Mouse (Mus musculus) left cerebral cortex, postnatal 36 days (tissue): ENCODE results near the gene Klhl18. TPM values are rescaled to one million over a fixed set of nuclear protein-coding genes. Genes with fewer than 3 reads are reported as not detected.
A peak's percentile ranks its signal among the peaks of the same experiment; 100 is the strongest.

ENCODE experiments used
- DNase-seq, 2 experiments: peaks; one replicate each; pipeline ENCODE4 v3.0.0; 2021 to 2022; ENCODE audit warnings: low spot score in 2 of 2, mixed read lengths in 1 of 2
- intact Hi-C: fragments of 180-260 bp; cut with DNase I; formaldehyde crosslinking; loops from one replicate; pipeline ENCODE4 v1.15.1; 2025
- total RNA-seq, 2 experiments: library from RNA; stranded (reverse); gene quantifications; 2 replicates each; pipeline ENCODE4 v1.2.3; 2021

Gene Klhl18
- 10 to 100 TPM; 26.9 to 28.6 TPM for total RNA-seq

DNA sequence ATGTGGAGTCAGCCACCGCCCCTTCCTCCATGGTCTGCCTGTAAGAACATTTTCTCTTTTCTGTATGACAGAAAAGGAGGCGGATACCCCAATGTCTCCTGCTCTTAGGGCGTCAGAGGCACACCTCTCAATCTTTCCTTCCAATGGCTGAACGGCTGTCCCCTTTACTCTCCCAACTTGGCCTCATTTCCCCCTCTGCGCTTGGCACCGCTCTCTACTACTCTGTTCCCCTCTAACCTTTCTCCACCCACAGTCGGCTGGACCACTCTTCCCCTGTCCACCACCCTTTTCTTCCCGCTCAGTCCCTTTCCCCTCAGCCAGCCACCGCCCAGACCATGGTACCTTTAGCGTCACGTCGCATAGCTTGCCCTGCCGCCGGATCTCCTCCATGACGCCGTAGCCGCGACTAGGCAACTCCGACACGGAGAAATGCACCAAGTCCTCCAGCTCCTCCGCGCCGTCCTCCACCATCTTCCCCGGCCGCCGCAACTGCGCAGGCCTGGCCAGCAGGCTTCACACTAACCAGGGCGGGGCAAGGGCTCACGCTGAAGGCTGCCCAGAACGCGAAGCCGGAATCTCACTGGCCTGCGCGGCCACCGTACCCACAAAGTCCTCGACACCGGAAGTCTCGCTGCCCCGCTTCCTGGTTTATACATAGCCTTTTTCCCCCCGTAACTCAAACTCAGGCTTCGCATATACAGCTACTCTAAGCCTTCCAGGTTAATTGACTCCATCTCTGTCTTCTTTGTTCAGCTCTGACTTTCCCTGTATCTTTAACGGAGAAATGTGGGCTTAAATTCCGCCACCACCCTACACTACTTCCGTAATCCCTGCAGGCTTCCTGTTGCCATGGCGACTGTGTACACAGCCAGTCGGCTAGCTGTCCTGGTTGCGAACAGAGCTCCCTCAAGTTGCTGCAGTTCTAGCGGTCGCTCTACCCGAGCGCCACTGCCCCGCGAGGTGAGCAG is at the start of gene Klhl18, which contains the start of gene Kif9:
Klhl18 (minus strand) TSS at position 571 of the 968 bp plus-strand sequence.
Kif9 (plus strand) TSS at position 835 of the 968 bp plus-strand sequence.
- DNase-seq: peak; percentile 99 to 100
- intact Hi-C loops: loop anchor here (1.0 to 5.0 kb wide), 2 partner anchors 56 to 64 kb away; partner anchors contain the start of gene Setd2

- intact Hi-C loops: no loop called here
Measured at GRCm38 (mm10) chr9:110525737-110526136, 49.2 kb upstream of the Klhl18 start.

GRCm38 (mm10) chr9:110490913-110491312 is 14.4 kb upstream of the Klhl18 start:
- DNase-seq: no peak

More at GRCm38 (mm10) chr9:110525737-110526136, 49.2 kb upstream of the Klhl18 start:
- no peak for DNase-seq

DNA sequence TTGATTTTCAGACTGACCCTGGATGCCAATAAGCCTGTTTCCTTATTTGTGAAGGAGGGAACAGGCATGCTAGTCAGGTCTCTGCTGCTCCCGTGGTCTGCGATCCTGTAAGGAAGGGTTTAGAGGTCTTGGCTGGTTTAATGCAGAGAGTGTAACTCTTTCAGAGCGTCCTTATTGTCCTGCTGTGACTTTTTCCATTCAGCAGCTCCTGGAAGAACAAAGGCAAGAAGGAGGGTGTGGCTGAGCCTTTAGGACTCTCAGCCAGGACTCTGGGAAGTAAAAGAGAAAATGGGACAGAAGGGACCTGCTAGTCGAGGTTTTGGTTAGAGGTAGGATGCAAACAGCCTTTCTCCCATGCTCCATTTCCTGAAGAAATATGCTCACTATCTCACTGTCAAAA is 12.3 kb upstream of the Klhl18 start:
- DNase-seq: no peak
- intact Hi-C loops: no loop called here

More at GRCm38 (mm10) chr9:110490913-110491312, 14.4 kb upstream of the Klhl18 start:
- intact Hi-C loops: no loop called here

- DNase-seq: no peak
- intact Hi-C loops: loop anchor here (5.0 kb wide), 1 partner anchor 66 kb away; no protein-coding TSS in a partner anchor
Measured at GRCm38 (mm10) chr9:110478639-110479038, 2.1 kb upstream of the Klhl18 start.

DNA sequence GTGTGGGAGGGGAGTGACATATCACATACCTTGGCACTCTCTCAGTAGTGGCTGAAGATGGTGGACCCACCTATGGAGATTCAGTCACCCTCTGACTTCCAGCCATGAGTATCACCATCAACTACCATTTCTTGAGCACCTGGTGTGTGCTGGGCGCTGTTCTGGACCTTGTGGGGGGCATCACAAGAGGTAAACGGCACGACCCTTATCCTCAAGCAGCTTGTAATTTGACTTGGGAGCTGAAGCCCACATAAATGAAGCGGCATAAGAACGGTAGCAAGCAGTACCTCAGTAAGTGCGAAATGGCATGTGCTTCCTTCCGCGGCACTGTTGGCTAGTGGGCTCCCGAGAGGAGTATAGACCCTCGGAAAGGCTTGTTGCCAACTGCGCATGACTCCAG is 1.5 kb upstream of the Klhl18 start:
- DNase-seq: no peak
- intact Hi-C loops: loop anchor here (5.0 kb wide), 1 partner anchor 66 kb away; no protein-coding TSS in a partner anchor

DNA sequence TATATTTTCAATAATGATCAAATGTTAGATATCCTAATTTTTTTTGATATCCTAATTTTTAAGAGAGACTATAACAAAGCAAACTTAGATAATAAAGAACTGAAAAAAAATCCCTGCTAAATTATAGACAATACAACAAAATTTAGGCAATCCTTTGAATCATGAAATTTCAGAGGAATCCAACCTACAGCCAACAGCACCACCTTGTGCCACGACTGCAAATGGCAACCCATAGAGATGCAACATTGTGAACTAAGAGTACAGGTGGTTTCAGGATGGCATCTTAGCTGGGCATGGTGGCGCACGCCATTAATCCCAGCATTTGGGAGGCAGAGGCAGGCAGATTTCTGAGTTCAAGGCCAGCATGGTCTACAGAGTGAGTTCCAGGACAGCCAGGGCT is 10.3 kb downstream of the Klhl18 start:
- intact Hi-C loops: no loop called here
- DNase-seq: no peak

- DNase-seq: no peak
- intact Hi-C loops: no loop called here
Measured at GRCm38 (mm10) chr9:110465336-110465735, 11.2 kb downstream of the Klhl18 start.

DNA sequence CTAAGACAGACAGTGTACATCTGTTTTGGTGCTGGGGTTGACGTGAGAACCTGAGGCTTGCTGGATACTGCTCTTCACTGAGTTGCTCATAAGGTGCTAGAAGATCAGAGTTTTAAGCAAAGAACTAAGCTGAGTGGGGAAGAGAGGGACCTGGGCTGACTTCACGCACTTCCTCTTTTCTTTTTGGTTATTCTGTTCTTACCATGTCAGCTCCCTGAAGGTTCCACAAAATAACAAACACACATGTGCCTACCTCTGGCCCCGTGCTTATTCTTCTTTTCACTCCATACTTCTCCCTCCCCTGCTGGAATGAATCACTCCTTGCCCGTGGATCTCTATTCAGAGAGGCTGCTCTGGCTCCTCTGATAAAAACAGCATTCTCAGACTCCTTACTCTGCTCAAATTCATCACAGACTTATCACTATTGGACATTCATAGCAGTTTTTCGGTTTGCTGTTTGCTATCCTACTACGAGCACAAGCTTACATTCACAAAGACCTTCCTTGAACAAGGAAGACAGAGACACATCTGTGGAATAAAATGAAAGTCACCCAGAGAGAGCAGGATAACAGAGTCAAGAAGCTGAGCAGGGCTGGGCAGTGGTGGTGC is 12.4 kb downstream of the Klhl18 start:
- intact Hi-C loops: no loop called here
- DNase-seq: no peak

DNA sequence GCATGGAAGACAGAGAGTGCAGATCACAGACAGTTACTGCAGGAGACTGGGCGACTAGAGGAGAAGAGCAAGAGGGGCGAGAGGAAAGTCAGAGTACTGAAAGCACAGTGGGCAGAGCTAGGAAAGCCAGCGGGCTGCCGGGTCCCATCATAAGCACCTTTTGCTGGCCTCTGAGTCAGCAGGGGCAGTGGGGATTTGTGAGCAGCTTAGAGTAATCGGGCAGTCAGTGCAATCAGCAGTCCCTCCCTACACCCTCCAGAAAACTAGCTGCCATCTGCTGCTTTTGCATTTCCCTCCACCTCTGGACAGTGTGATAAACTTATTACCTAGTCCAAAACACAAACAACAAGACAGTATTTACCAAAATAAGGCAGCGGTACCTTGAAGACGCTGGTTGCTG is 14.2 kb downstream of the Klhl18 start:
- no peak for DNase-seq
- intact Hi-C loops: no loop called here

GRCm38 (mm10) chr9:110460884-110461815 is 15.3 kb downstream of the Klhl18 start:
- intact Hi-C loops: no loop called here
- DNase-seq: no peak

- no peak for DNase-seq
- intact Hi-C loops: no loop called here
Measured at GRCm38 (mm10) chr9:110459145-110459727, 17.3 kb downstream of the Klhl18 start.

DNA sequence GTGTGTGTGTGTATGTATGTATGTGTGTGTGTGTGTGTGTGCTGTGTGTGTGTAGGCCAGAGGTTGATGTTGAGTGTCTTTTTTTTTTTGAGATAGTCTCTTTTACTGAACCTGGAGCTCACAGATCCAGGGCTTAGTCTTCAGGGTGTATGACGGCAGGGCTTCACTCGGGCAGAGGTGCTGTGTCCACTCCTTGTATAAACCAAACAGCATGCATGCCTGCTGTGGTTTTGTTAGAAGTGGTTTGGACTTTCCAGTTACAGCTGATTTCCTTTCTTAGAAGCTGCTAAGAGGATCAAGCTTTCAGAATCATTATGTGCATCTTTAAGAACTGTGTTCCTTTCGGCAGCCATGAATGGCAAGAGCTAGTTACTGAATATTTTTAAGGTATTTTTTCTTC is 18.6 kb downstream of the Klhl18 start:
- intact Hi-C loops: no loop called here
- DNase-seq: no peak

DNA sequence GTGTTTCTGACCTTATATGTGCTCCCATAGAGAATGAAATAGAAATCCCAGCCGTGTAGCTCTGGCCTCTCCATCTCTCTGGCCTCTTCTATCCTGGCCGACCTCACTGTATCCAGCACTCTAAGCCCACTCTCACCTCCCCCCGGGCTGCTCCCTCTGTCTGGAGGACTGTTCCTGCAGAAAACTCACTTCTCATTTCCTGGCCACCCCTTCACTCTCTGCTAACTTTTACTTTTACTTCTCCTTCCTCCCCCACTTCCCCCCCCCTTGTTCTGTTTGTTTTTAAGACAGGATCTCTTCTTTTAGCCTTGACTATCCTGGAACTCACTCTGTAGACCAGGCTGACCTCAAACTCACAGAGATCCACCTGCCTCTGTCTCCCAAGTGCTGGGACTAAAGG is 24.0 kb downstream of the Klhl18 start:
- intact Hi-C loops: no loop called here
- DNase-seq: no peak

- intact Hi-C loops: no loop called here
- DNase-seq: peak; percentile 57 to 70
Measured at GRCm38 (mm10) chr9:110448857-110449617, 27.5 kb downstream of the Klhl18 start.

GRCm38 (mm10) chr9:110448356-110448755 is 28.1 kb downstream of the Klhl18 start:
- DNase-seq: no peak
- intact Hi-C loops: no loop called here

- intact Hi-C loops: no loop called here
Measured at GRCm38 (mm10) chr9:110440559-110440958, 35.9 kb downstream of the Klhl18 start.

GRCm38 (mm10) chr9:110440049-110440448 is 36.4 kb downstream of the Klhl18 start:
- intact Hi-C loops: no loop called here

More at GRCm38 (mm10) chr9:110440559-110440958, 35.9 kb downstream of the Klhl18 start:
- no peak for DNase-seq

More at GRCm38 (mm10) chr9:110440049-110440448, 36.4 kb downstream of the Klhl18 start:
- no peak for DNase-seq
